ENCODE assay signal across 13 mouse cellular contexts in genomic region chr10:84542802-84543658, GRCm38 (mm10). TPM values are rescaled to one million over a fixed set of nuclear protein-coding genes. Genes with fewer than 3 reads are reported as not detected.
DNase-seq lines count a peak whose midpoint lies in the region; ATAC-seq and TF ChIP-seq lines count a peak whose summit lies in the region.
"Had no signal": no experiment of that assay in that cellular context is flagged by ENCODE, and none has a peak within 500 bp of the region (broad histone marks: within the 10 kb centered on the region; RNA-seq: fewer than 3 reads in every experiment).

No protein-coding gene starts in this region.

- intact Hi-C loops in heart, postnatal 36 days (cut with DNase I), result no loop called here

- DNase-seq in kidney, postnatal 0 days (ENCODE audit: low spot score), result no peak
- no peak for DNase-seq in kidney, postnatal 14 days
- DNase-seq in NIH3T3 (ENCODE audit: low read depth), result peak; percentile 31
- DNase-seq in liver, result peak; percentile 49
- no peak for DNase-seq in heart, postnatal 36 days
- DNase-seq in thymus, adult 2 months, result no peak
- DNase-seq in layer of hippocampus, adult 11-12 months (ENCODE audit: low spot score), result no peak
- DNase-seq: cerebellum, adult 9-10 months; kidney, postnatal 10 days; spleen, adult 18-20 months had no signal

- no peaks in the 10 kb centered on the region for H3K9me3 ChIP-seq in kidney, postnatal 0 days (replicated peaks; ENCODE audit: low read length)
- H3K9me3 ChIP-seq: heart, embryonic 12.5 days; hindbrain, embryonic 15.5 days had no signal

- no peak overlapping the region for H3K9ac ChIP-seq in kidney, postnatal 0 days (ENCODE audit: low read depth, low read length)
- H3K9ac ChIP-seq: heart, embryonic 12.5 days; hindbrain, embryonic 15.5 days had no signal

- H3K27ac ChIP-seq in kidney, postnatal 0 days, result no peak overlapping the region
- no peak overlapping the region for H3K27ac ChIP-seq in thymus, adult 2 months (ENCODE audit: control insufficient read depth, insufficient read depth, low read length)
- H3K27ac ChIP-seq: hindbrain, embryonic 15.5 days had no signal

- no peak for ATAC-seq in kidney, postnatal 0 days (replicated peaks; ENCODE audit: low FRiP score, low read depth)
- peak; percentile 82 for ATAC-seq in megakaryocyte progenitor cell, adult 5-6 weeks (replicated peaks; ENCODE audit: poor library complexity)

- 73% methylated on average over 11 of the region's 11 CpGs for WGBS in kidney, postnatal 0 days
- 68% methylated on average over 11 of the region's 11 CpGs for WGBS in thymus, adult 2 months

- H3K36me3 ChIP-seq in kidney, postnatal 0 days (ENCODE audit: insufficient read depth, low read length), result no peaks in the 10 kb centered on the region
- H3K36me3 ChIP-seq in thymus, adult 2 months (ENCODE audit: control insufficient read depth, insufficient read depth, low read length), result no peaks in the 10 kb centered on the region
- H3K36me3 ChIP-seq: heart, embryonic 12.5 days; hindbrain, embryonic 15.5 days had no signal

- no peak overlapping the region for H3K4me2 ChIP-seq in kidney, postnatal 0 days (ENCODE audit: low read length)
- H3K4me2 ChIP-seq: heart, embryonic 12.5 days; hindbrain, embryonic 15.5 days had no signal

- TF ChIP-seq CTCF in kidney, postnatal 0 days (IDR thresholded peaks at IDR 0.05; ENCODE audit: low read depth), result peak; percentile 41
- no peak for TF ChIP-seq CTCF in thymus, adult 2 months (IDR thresholded peaks at IDR 0.05; ENCODE audit: borderline replicate concordance, control insufficient read depth, extremely low read depth, insufficient read depth, low read length, poor library complexity)

- no peaks in the 10 kb centered on the region for H3K4me1 ChIP-seq in kidney, postnatal 0 days (replicated peaks; ENCODE audit: insufficient read depth, low read length)
- no peaks in the 10 kb centered on the region for H3K4me1 ChIP-seq in thymus, adult 2 months (replicated peaks; ENCODE audit: control insufficient read depth, insufficient read depth, low read length)
- H3K4me1 ChIP-seq: hindbrain, embryonic 15.5 days had no signal

- H3K27me3 ChIP-seq in kidney, postnatal 0 days (ENCODE audit: insufficient read depth, low read length), result no peaks in the 10 kb centered on the region
- H3K27me3 ChIP-seq in thymus, adult 2 months (ENCODE audit: control insufficient read depth, insufficient read depth, low read length), result no peaks in the 10 kb centered on the region
- H3K27me3 ChIP-seq: heart, embryonic 12.5 days; hindbrain, embryonic 15.5 days had no signal

- H3K4me3 ChIP-seq in kidney, postnatal 0 days (replicated peaks; ENCODE audit: low read depth, low read length), result no peak overlapping the region
- no peak overlapping the region for H3K4me3 ChIP-seq in thymus, adult 2 months (ENCODE audit: control insufficient read depth, insufficient read depth, low read length)
- H3K4me3 ChIP-seq: heart, embryonic 12.5 days; hindbrain, embryonic 15.5 days had no signal

- TF ChIP-seq POLR2A in thymus, adult 2 months (IDR thresholded peaks at IDR 0.05; ENCODE audit: control insufficient read depth, extremely low read depth, insufficient read depth, low read length, poor library complexity), result no peak

RNA-seq across cellular contexts. Expression of gene Ckap4, which starts 9.2 kb away (rescaled TPM):
- polyA plus RNA-seq in kidney, postnatal 0 days (2015; fragmentation: Nextera tagmentation; extraction: Ambion mirVana), result 75.6 and 77.9 TPM in 2 replicates
- total RNA-seq in megakaryocyte progenitor cell, adult 5-6 weeks (2015), result 72.5 and 84.2 TPM in 2 replicates
- total RNA-seq in megakaryocyte progenitor cell, adult 5-6 weeks (2017), result 63.4 and 70.0 TPM in 2 replicates
- total RNA-seq in heart, postnatal 36 days (2021), result 10 to 100 TPM; 28.4 to 32.0 TPM
- polyA plus RNA-seq in thymus, adult 2 months (2012; rRNA removed), result 8.0 and 8.2 TPM in 2 replicates

RNA-seq across cellular contexts. Expression of gene Tcp11l2, which starts 33.4 kb away (rescaled TPM):
- polyA plus RNA-seq in kidney, postnatal 0 days (2015; fragmentation: Nextera tagmentation; extraction: Ambion mirVana), result 25.2 and 27.0 TPM in 2 replicates
- 12.4 and 14.6 TPM in 2 replicates for total RNA-seq in megakaryocyte progenitor cell, adult 5-6 weeks (2015)
- total RNA-seq in megakaryocyte progenitor cell, adult 5-6 weeks (2017), result 7.0 and 10.1 TPM in 2 replicates
- total RNA-seq in heart, postnatal 36 days (2021), result 100 to 1,000 TPM; 131 to 192 TPM
- 99.2 and 139 TPM in 2 replicates for polyA plus RNA-seq in thymus, adult 2 months (2012; rRNA removed)

Comparison
In these comparisons a context has a peak if more than half of its experiments do, and no peak if none do; other contexts are left out.
1. DNase-seq: peak in NIH3T3 (single experiment) and liver (single experiment); none in kidney, postnatal 0 days (single experiment), kidney, postnatal 14 days (single experiment), heart, postnatal 36 days (0 of 2), thymus, adult 2 months (single experiment) and layer of hippocampus, adult 11-12 months (single experiment).
2. RNA of gene Tcp11l2, which starts 33.4 kb away (total RNA-seq): 131 to 192 TPM in heart, postnatal 36 days; 7.0 to 14.6 TPM in megakaryocyte progenitor cell, adult 5-6 weeks; every median in the first group is over 4 times any median in the second.